Mouse (Mus musculus) stomach, embryonic 16.5 days (tissue): ENCODE data around the gene Fam135a. TPM values are rescaled to one million over a fixed set of nuclear protein-coding genes. Genes with fewer than 3 reads are reported as not detected.

Experiments
- ATAC-seq: fragments of 200-750 bp; cut with Nextera tagmentation; 2 replicates; pipeline ENCODE4 v1.8.0; 2017; ENCODE audit warnings: moderate number of reproducible peaks, moderate TSS enrichment; ENCODE audit not compliant: insufficient read depth, low FRiP score
- H3K27ac ChIP-seq: fragments of 300-500 bp; sonication (generic); 2 replicates; pipeline ENCODE4 v1.5.1; 2014; ENCODE audit warnings: low read length
- H3K27me3 ChIP-seq: fragments of 300-500 bp; sonication (generic); 2 replicates; pipeline ENCODE4 v1.6.1; 2014; ENCODE audit warnings: low read length, control low read depth, mixed read lengths; ENCODE audit not compliant: control insufficient read depth, insufficient read depth
- H3K36me3 ChIP-seq: fragments of 300-500 bp; sonication (generic); 2 replicates; pipeline ENCODE4 v1.6.1; 2014; ENCODE audit warnings: low read length; ENCODE audit not compliant: control insufficient read depth, insufficient read depth
- H3K4me1 ChIP-seq: fragments of 300-500 bp; sonication (generic); 2 replicates; pipeline ENCODE4 v1.6.1; 2014; ENCODE audit warnings: low read length, control low read depth, mixed read lengths; ENCODE audit not compliant: control insufficient read depth, insufficient read depth
- H3K4me2 ChIP-seq: fragments of 300-500 bp; sonication (generic); 2 replicates; pipeline ENCODE4 v1.6.1; 2014; ENCODE audit warnings: low read depth, low read length, mixed read lengths
- H3K4me3 ChIP-seq: fragments of 300-500 bp; sonication (generic); replicated peaks from 2 replicates; pipeline ENCODE4 v1.5.1; 2014; ENCODE audit warnings: mild to moderate bottlenecking, low read length
- H3K9ac ChIP-seq: fragments of 300-500 bp; sonication (generic); 2 replicates; pipeline ENCODE4 v1.6.1; 2014; ENCODE audit warnings: low read length
- H3K9me3 ChIP-seq: fragments of 300-500 bp; sonication (generic); replicated peaks from 2 replicates; pipeline ENCODE4 v1.6.1; 2016; ENCODE audit warnings: low read length, control low read depth; ENCODE audit not compliant: control insufficient read depth
- WGBS: fragments of 180-500 bp; shearing (Covaris S2); extraction: QIAGEN DNeasy Blood & Tissue Kit; methylation state at CpG from one replicate; pipeline ENCODE4 v1.1.7; 2014; 5-methylcytosine and 5-hydroxymethylcytosine counted together
- polyA plus RNA-seq: library from polyadenylated mRNA; unstranded; fragments of >200 nt; fragmentation: Nextera tagmentation; extraction: Ambion mirVana; gene quantifications from 2 replicates; pipeline ENCODE4 v1.2.1, GENCODE M21; 2015

The Fam135a gene
- polyA plus RNA-seq, 1 experiment from 2014 or later = 33.4 TPM

DNA sequence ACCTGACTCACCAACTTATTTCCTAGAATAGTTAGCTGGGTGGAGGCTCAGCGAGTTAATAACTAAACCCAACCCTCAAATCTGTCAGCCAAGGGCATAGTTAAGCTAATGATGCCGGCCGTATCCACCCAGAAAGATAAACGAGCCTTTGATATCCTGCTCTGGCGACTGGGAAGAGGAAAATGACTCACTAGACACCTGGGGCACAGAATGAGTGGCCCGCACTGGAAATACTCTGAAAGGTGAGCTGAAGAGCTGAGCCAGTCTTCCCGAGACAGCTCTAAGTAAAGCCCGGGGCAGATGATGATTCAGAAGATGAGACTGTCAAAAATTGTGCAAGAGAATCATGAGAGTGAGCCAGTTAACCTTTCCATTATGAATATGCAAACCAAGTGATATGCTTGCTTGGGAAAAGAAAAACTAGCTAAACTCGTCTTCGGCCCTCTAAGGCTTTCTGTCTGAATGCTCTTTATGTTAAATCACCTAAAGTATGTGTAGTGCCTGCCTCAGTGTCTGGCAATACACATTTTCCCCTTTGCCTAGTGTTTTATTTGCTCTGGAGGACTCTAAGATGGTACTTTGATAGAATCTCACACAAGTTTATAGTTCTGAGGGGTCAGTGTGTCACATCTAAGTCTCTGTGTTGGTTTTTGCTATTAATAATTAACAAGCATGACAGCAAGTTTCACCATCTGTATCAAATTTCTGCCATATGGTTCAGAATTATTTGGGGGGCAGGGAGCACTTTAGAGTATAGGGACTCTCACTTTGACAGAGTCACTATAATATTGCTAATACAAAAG, 8.0 kb upstream of the Fam135a start:
- Histone ChIP-seq H3K9ac (peak overlapping the region; percentile 46), H3K27ac (peak overlapping the region; percentile 95), H3K4me2 (peak overlapping the region; percentile 48), H3K4me1 (no peaks in the 10 kb centered on the region), H3K36me3 (no peaks in the 10 kb centered on the region), H3K9me3 (no peaks in the 10 kb centered on the region), H3K27me3 (no peaks in the 10 kb centered on the region), H3K4me3 (peak overlapping the region; percentile 25)
- 28% methylated on average over 10 of the region's 10 CpGs for WGBS
- peak; percentile 87 for ATAC-seq

DNA sequence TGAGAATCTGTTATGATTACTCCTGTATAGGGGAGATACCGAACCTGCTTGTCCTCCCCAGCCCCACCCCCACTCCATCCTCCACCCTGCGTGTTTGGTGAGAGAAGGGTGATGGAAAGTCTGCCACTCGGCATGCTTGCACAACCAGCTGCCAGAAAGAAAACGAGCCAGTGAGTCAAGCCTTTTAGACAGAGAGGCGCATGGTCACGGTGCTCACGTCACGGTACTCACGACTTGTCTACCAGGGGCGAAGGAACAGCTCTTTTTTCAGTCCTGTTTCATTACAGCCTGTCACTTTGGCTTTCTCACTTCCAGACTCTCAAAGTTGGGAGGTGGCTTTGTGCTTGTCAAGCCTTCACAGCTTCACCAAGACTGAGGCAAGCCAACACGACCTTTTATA, 7.2 kb upstream of the Fam135a start:
- Histone ChIP-seq H3K9me3 (no peaks in the 10 kb centered on the region), H3K4me3 (peak overlapping the region; percentile 25), H3K4me1 (no peaks in the 10 kb centered on the region), H3K9ac (peak overlapping the region; percentile 46), H3K27ac (peak overlapping the region; percentile 95), H3K27me3 (no peaks in the 10 kb centered on the region), H3K36me3 (no peaks in the 10 kb centered on the region), H3K4me2 (peak overlapping the region; percentile 48)
- peak; percentile 51; the same call in 1 of the 2 replicates for ATAC-seq
- WGBS = 33% methylated on average over 11 of the region's 11 CpGs

DNA sequence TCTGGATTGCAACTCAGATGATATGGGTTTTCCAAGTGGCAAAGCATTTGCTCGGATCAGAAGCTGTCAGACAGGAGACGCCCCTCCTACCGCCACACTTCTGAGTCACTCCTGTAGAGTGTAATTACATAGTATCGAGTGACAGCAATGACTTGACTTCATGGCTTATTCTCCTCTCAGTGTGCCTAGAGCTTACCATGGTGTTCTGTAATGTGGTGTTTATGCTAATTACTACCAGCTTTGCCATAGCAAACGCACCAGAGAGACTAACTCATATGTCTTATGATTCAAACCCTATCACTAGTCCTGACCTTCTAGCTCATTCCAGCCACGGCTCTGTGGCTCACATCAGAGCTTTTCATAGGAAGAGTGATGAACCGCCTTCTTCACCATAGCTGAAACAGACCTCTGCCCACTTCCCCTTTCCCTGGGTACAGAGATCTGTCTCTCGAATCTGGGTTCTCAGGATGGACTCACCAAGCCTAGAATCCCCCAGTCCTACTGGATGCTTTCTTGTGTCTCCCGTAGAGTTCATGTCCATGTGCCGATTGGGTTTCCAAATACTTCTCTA, 2.5 kb upstream of the Fam135a start:
- Histone ChIP-seq H3K9me3 (no peaks in the 10 kb centered on the region), H3K4me1 (peaks cover 3% of the 10 kb centered on the region; the same call in 1 of the 2 replicates), H3K36me3 (no peaks in the 10 kb centered on the region), H3K4me3 (no peak overlapping the region), H3K27me3 (no peaks in the 10 kb centered on the region), H3K27ac (0 out of 2 replicates have a peak overlapping the region, but pooled peaks have one; percentile 52), H3K9ac (no peak overlapping the region), H3K4me2 (no peak overlapping the region)
- no peak for ATAC-seq
- 59% methylated on average over 10 of the region's 10 CpGs for WGBS

DNA sequence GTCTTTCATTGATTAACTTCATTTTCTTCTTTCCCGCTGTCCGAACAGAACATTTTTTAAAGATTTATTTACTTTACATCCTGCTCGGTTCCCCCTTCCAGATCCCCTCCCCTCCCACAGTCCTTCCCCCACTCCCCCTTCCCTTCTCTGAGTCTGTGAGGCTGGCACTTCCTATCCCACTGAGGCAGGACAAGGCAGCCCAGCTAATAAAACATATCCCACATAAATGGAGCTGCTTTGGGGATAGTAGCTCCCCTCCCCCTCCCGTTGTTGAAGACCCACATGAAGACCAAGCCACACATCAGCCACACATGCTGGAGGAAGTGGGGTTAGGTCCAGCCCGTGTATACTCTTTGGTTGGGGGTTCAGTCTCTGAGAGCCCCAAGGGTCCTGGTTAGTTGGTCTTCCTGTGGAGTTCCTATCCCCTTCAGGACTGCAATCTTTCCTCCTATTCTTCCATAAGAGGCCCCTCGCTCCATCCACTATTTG, 773 bp upstream of the Fam135a start:
- Histone ChIP-seq H3K27ac (peak overlapping the region; percentile 82; the same call in 1 of the 2 replicates), H3K4me2 (peak overlapping the region; percentile 70), H3K4me1 (peaks cover 7% of the 10 kb centered on the region; the same call in 1 of the 2 replicates), H3K9ac (peak overlapping the region; percentile 96), H3K36me3 (no peaks in the 10 kb centered on the region), H3K4me3 (peak overlapping the region; percentile 87), H3K27me3 (no peaks in the 10 kb centered on the region), H3K9me3 (no peaks in the 10 kb centered on the region)
- no peak for ATAC-seq
- WGBS = 34% methylated on average over 6 of the region's 6 CpGs

DNA sequence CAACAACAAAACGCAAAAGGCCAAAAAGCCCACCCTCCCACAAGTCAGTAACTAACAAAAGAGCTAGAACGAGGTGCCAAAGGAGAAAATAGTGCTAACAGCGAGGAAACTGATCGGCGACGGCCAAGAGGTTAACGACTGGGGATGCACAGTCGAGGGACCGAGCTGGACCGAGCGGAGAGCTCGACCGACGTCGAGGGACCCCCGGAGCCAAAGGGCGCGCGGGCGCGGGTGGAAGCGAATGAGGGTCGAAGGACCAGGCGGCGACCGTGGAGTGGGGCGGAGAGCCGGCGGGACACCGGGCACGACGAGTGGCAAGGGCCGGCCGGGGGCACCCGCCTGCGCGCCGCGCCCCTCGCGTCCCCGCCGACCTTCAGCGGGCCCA, 608 bp downstream of the Fam135a start:
- Histone ChIP-seq H3K9me3 (no peaks in the 10 kb centered on the region), H3K9ac (peak overlapping the region; percentile 96), H3K27me3 (no peaks in the 10 kb centered on the region), H3K4me2 (peak overlapping the region; percentile 70), H3K4me3 (peak overlapping the region; percentile 87), H3K4me1 (peaks cover 7% of the 10 kb centered on the region), H3K27ac (peak overlapping the region; percentile 70), H3K36me3 (no peaks in the 10 kb centered on the region)
- no peak for ATAC-seq
- under 1% methylated on average over 44 of the region's 44 CpGs for WGBS

DNA sequence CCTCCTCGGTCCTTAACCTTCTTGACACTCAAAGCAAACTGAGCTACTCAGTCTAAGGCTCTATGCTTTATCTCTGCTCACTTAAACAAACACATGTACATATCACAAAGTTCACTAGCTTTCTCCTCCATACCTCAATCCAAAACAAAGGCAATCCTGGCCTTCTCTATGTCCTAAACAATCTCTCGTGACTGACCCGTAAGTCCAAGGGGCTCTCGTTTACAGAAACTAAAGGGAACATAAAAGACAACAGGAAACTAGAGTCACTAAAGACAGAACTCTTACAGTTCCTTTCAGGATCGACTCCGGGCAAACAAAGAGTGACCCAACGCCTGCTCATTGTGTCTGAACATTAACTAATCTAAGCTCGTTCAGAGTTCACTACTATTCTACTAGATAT, 2.6 kb downstream of the Fam135a start:
- H3K27me3 ChIP-seq = no peaks in the 10 kb centered on the region
- H3K9ac ChIP-seq = peak overlapping the region; percentile 48; the same call in 1 of the 2 replicates
- peak overlapping the region; percentile 72 for H3K27ac ChIP-seq
- H3K4me1 ChIP-seq = peaks cover 10% of the 10 kb centered on the region
- no peaks in the 10 kb centered on the region for H3K36me3 ChIP-seq
- H3K4me2 ChIP-seq = peak overlapping the region; percentile 38
- H3K4me3 ChIP-seq = peak overlapping the region; percentile 22; the same call in 1 of the 2 replicates
- ATAC-seq = no peak
- H3K9me3 ChIP-seq = no peaks in the 10 kb centered on the region
- WGBS = 27% methylated on average over 8 of the region's 8 CpGs

DNA sequence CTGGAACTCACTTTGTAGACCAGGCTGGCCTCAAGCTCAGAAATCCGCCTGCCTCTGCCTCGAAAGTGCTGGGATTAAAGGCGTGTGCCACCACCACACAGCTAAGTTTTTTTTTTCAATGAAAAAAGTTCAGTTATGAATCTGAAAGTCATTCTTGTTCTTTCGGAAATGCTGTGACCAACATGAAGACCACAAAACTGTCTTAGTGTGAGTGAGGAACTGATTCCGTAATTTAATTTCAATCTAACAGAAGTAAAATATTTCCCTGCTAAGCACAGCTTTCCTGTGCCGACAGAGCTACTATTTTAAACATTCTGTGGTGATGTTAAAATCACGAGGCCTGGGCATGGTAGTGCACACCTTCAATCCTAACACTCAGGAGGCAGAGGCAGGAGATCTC, 7.7 kb downstream of the Fam135a start:
- no peak overlapping the region for H3K27ac ChIP-seq
- H3K4me1 ChIP-seq = peaks cover 9% of the 10 kb centered on the region
- H3K9me3 ChIP-seq = no peaks in the 10 kb centered on the region
- H3K9ac ChIP-seq = no peak overlapping the region
- ATAC-seq = no peak
- no peaks in the 10 kb centered on the region for H3K36me3 ChIP-seq
- H3K27me3 ChIP-seq = no peaks in the 10 kb centered on the region
- WGBS = 92% methylated on average over 7 of the region's 7 CpGs
- no peak overlapping the region for H3K4me2 ChIP-seq
- no peak overlapping the region for H3K4me3 ChIP-seq

DNA sequence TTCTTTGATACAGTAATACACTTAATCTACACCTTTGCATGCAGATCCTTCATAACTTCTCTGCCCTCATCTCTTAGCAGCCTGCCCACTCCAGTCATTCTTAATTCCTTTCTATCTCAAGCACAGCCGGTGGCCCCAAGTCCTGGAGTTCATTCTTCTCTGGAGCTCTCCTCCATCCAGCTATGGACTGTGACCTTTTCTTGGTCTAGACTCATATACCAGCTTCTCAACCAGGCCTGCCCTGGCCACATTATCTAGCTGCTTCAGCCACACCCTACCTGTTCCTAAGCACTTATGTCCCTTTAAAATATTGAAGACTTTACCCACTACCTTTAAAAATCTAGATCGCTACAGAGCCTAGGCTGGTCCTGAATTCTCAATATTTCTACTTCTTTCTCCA, 9.5 kb downstream of the Fam135a start:
- Histone ChIP-seq H3K4me3 (no peak overlapping the region), H3K36me3 (no peaks in the 10 kb centered on the region), H3K4me1 (peaks cover 7% of the 10 kb centered on the region; the same call in 1 of the 2 replicates), H3K27ac (no peak overlapping the region), H3K4me2 (no peak overlapping the region), H3K9me3 (no peaks in the 10 kb centered on the region), H3K9ac (no peak overlapping the region), H3K27me3 (no peaks in the 10 kb centered on the region)
- ATAC-seq = no peak
- WGBS = 77% methylated on average over 2 of the region's 2 CpGs

DNA sequence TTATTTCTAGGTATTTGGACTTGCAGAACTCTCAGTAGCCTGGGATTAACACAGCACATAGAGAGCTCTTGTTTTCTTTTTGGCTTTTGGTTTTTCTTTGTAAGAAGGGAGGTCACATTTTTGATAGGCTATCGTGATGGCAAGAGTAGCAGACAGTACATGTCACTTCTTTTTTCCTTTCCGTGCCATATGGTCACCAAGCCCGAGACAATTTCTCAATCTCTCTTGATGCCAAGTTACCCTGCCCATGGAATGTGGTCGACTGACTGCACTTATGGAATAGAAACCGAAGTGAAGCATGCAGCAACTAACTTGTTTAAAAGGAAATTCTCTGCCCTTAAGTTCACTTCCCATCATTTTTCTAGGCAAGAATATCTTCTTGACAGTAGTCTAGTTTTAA, 10.0 kb downstream of the Fam135a start:
- ATAC-seq = no peak
- H3K4me2 ChIP-seq = no peak overlapping the region
- no peak overlapping the region for H3K27ac ChIP-seq
- no peak overlapping the region for H3K4me3 ChIP-seq
- peaks cover 7% of the 10 kb centered on the region; the same call in 1 of the 2 replicates for H3K4me1 ChIP-seq
- no peak overlapping the region for H3K9ac ChIP-seq
- no peaks in the 10 kb centered on the region for H3K36me3 ChIP-seq
- H3K9me3 ChIP-seq = no peaks in the 10 kb centered on the region
- WGBS = 61% methylated on average over 5 of the region's 5 CpGs
- no peaks in the 10 kb centered on the region for H3K27me3 ChIP-seq
